Mouse (Mus musculus): ENCODE results near the gene Ascc2. TPM values are rescaled to one million over a fixed set of nuclear protein-coding genes. Genes with fewer than 3 reads are reported as not detected.

Ascc2 gene
- total RNA-seq (2014; fragmentation: Nextera tagmentation) (36.3 and 36.4 TPM in 2 replicates), total RNA-seq (2017) (23.1 and 23.7 TPM in 2 replicates)

GRCm38 (mm10) chr11:4637534-4638234, at the start of gene Ascc2:
Gene Ascc2 (plus strand): TSS chr11:4637747.
- ATAC-seq (replicated peaks; ENCODE audit: poor library complexity, severe bottlenecking), result peak; percentile 96

- peak; percentile 50 for ATAC-seq (replicated peaks; ENCODE audit: poor library complexity, severe bottlenecking)
These were observed 45.7 kb upstream of the Ascc2 start for GRCm38 (mm10) chr11:4591811-4592210.

GRCm38 (mm10) chr11:4593491-4593848, 44.1 kb upstream of the Ascc2 start:
- no peak for ATAC-seq (replicated peaks; ENCODE audit: poor library complexity, severe bottlenecking)

GRCm38 (mm10) chr11:4593849-4594607, 43.5 kb upstream of the Ascc2 start:
- peak; percentile 6 for ATAC-seq (replicated peaks; ENCODE audit: poor library complexity, severe bottlenecking)

- peak; percentile 88 for ATAC-seq (replicated peaks; ENCODE audit: poor library complexity, severe bottlenecking)
These were observed 42.7 kb upstream of the Ascc2 start, which contains the start of gene Mtmr3 for GRCm38 (mm10) chr11:4594608-4595500. Gene Mtmr3 (minus strand): TSS chr11:4594863.

- no peak for ATAC-seq (replicated peaks; ENCODE audit: poor library complexity, severe bottlenecking)
These were observed 39.1 kb upstream of the Ascc2 start for GRCm38 (mm10) chr11:4598411-4598810.

GRCm38 (mm10) chr11:4599916-4600315, 37.6 kb upstream of the Ascc2 start:
- ATAC-seq (replicated peaks; ENCODE audit: poor library complexity, severe bottlenecking), result peak; percentile 83

- no peak for ATAC-seq (replicated peaks; ENCODE audit: poor library complexity, severe bottlenecking)
These were observed 35.7 kb upstream of the Ascc2 start for GRCm38 (mm10) chr11:4601890-4602289.

GRCm38 (mm10) chr11:4602691-4603441, 34.7 kb upstream of the Ascc2 start:
- peak; percentile 23 for ATAC-seq (replicated peaks; ENCODE audit: poor library complexity, severe bottlenecking)

- ATAC-seq (replicated peaks; ENCODE audit: poor library complexity, severe bottlenecking), result no peak
These were observed 33.1 kb upstream of the Ascc2 start for GRCm38 (mm10) chr11:4604441-4604840.

GRCm38 (mm10) chr11:4605414-4605813, 32.1 kb upstream of the Ascc2 start:
- peak; percentile 71 for ATAC-seq (replicated peaks; ENCODE audit: poor library complexity, severe bottlenecking)

- no peak for ATAC-seq (replicated peaks; ENCODE audit: poor library complexity, severe bottlenecking)
These were observed 31.0 kb upstream of the Ascc2 start for GRCm38 (mm10) chr11:4606541-4606940.

- no peak for ATAC-seq (replicated peaks; ENCODE audit: poor library complexity, severe bottlenecking)
These were observed 25.6 kb upstream of the Ascc2 start for GRCm38 (mm10) chr11:4611904-4612303.

- ATAC-seq (replicated peaks; ENCODE audit: poor library complexity, severe bottlenecking), result no peak
These were observed 17.5 kb upstream of the Ascc2 start, which contains the start of gene Gm11032 for GRCm38 (mm10) chr11:4620017-4620485. Gene Gm11032 (plus strand): TSS chr11:4620067.

GRCm38 (mm10) chr11:4620501-4621108, 16.9 kb upstream of the Ascc2 start:
- no peak for ATAC-seq (replicated peaks; ENCODE audit: poor library complexity, severe bottlenecking)

- no peak for ATAC-seq (replicated peaks; ENCODE audit: poor library complexity, severe bottlenecking)
These were observed 15.7 kb upstream of the Ascc2 start for GRCm38 (mm10) chr11:4621866-4622265.

GRCm38 (mm10) chr11:4622442-4622986, 15.0 kb upstream of the Ascc2 start:
- ATAC-seq (replicated peaks; ENCODE audit: poor library complexity, severe bottlenecking), result no peak

GRCm38 (mm10) chr11:4622997-4623396, 14.6 kb upstream of the Ascc2 start:
- ATAC-seq (replicated peaks; ENCODE audit: poor library complexity, severe bottlenecking), result no peak

- ATAC-seq (replicated peaks; ENCODE audit: poor library complexity, severe bottlenecking), result no peak
These were observed 11.6 kb upstream of the Ascc2 start for GRCm38 (mm10) chr11:4625931-4626330.

Data from granulocyte monocyte progenitor cell, adult 5-6 weeks (primary cell).